Mouse (Mus musculus) C2C12 (cell line): Measurements from ENCODE around the gene Olfr281. TPM values are rescaled to one million over a fixed set of nuclear protein-coding genes. Genes with fewer than 3 reads are reported as not detected.

ENCODE experiments used
- H3K27me3 ChIP-seq: one replicate; pipeline ENCODE4 v1.6.1; 2011; ENCODE audit not compliant: control insufficient read depth, insufficient read depth, insufficient read length
- H3K36me3 ChIP-seq: one replicate; pipeline ENCODE4 v1.6.1; 2011; ENCODE audit not compliant: control insufficient read depth, insufficient read depth
- H3K4me3 ChIP-seq: one replicate; pipeline ENCODE4 v1.5.1; 2011; ENCODE audit warnings: mild to moderate bottlenecking, control low read depth; ENCODE audit not compliant: poor library complexity, insufficient read depth, severe bottlenecking
- H3K79me2 ChIP-seq: one replicate; pipeline ENCODE4 v1.6.1; 2011; ENCODE audit not compliant: control insufficient read depth, insufficient read depth
- H3K79me3 ChIP-seq: one replicate; pipeline ENCODE4 v1.6.1; 2011; ENCODE audit warnings: low read depth, control low read depth
- H3ac ChIP-seq: one replicate; pipeline ENCODE3; 2011; ENCODE audit warnings: low read depth; ENCODE audit not compliant: control insufficient read depth, insufficient read length
- CEBPB ChIP-seq: IDR thresholded peaks from one replicate; pipeline ENCODE4 v1.6.1; 2011; ENCODE audit warnings: low read depth, mild to moderate bottlenecking, control low read depth, moderate library complexity
- CTCF ChIP-seq: IDR thresholded peaks from one replicate; pipeline ENCODE4 v1.5.1; 2011; ENCODE audit not compliant: control insufficient read depth, insufficient read depth, insufficient read length
- FOSL1 ChIP-seq: IDR thresholded peaks from one replicate; pipeline ENCODE4 v1.8.0; 2011; ENCODE audit warnings: mild to moderate bottlenecking, low read length; ENCODE audit not compliant: poor library complexity, insufficient read depth, severe bottlenecking
- MAX ChIP-seq: IDR thresholded peaks from one replicate; pipeline ENCODE4 v1.6.1; 2011; ENCODE audit warnings: mild to moderate bottlenecking, control low read depth
- MYOD1 ChIP-seq: IDR thresholded peaks from one replicate; pipeline ENCODE4 v1.6.1; 2011; ENCODE audit warnings: low read depth; ENCODE audit not compliant: control insufficient read depth, insufficient read length
- MYOG ChIP-seq: IDR thresholded peaks from one replicate; pipeline ENCODE4 v1.6.1; 2011; ENCODE audit not compliant: control insufficient read depth, insufficient read length; ENCODE audit errors: extremely low read depth
- USF1 ChIP-seq: IDR thresholded peaks from one replicate; pipeline ENCODE4 v1.6.1; 2011; ENCODE audit warnings: low read depth, mild to moderate bottlenecking, control low read depth, moderate library complexity
- polyA plus RNA-seq: library from polyadenylated mRNA; unstranded; fragments of >200 nt; fragmentation: generic; extraction: Trizol; gene quantifications from one replicate; pipeline ENCODE4 v1.2.1, GENCODE M21; 2012; ENCODE audit warnings: missing spikeins

Olfr281 gene
- polyA plus RNA-seq, 1 experiment, result not detected

- Histone ChIP-seq H3K36me3 (no peaks in the 10 kb centered on the region), H3K79me3 (no peaks in the 10 kb centered on the region), H3K27me3 (peaks cover 32% of the 10 kb centered on the region), H3K79me2 (no peaks in the 10 kb centered on the region), H3K4me3 (no peak within 1 kb of the TSS), H3ac (no peak within 1 kb of the TSS)
- TF ChIP-seq CTCF (no peak), MAX (no peak), MYOG (no peak), MYOD1 (no peak), USF1 (no peak), FOSL1 (no peak), CEBPB (no peak)
Measured at GRCm38 (mm10) chr15:98492102-98492501, 39.7 kb downstream of the Olfr281 start, which contains the start of gene Olfr279. Gene Olfr279, plus strand, starts transcription at chr15:98492402.

- H3ac ChIP-seq, result no peak overlapping the region
- no peaks in the 10 kb centered on the region for H3K79me2 ChIP-seq
- no peak for TF ChIP-seq MAX
- no peak for TF ChIP-seq USF1
- no peaks in the 10 kb centered on the region for H3K79me3 ChIP-seq
- H3K36me3 ChIP-seq, result no peaks in the 10 kb centered on the region
- peaks cover 24% of the 10 kb centered on the region for H3K27me3 ChIP-seq
- no peak overlapping the region for H3K4me3 ChIP-seq
Measured at GRCm38 (mm10) chr15:98497631-98498030, 45.2 kb downstream of the Olfr281 start.

GRCm38 (mm10) chr15:98503317-98503716, 50.9 kb downstream of the Olfr281 start:
- no peak for TF ChIP-seq USF1
- no peak for TF ChIP-seq FOSL1
- TF ChIP-seq CEBPB, result no peak
- no peak for TF ChIP-seq CTCF
- TF ChIP-seq MYOG, result no peak
- TF ChIP-seq MYOD1, result no peak
- no peak for TF ChIP-seq MAX
- H3K27me3 ChIP-seq, result peaks cover 3% of the 10 kb centered on the region

GRCm38 (mm10) chr15:98504514-98504913, 52.1 kb downstream of the Olfr281 start:
- Histone ChIP-seq H3K79me3 (no peaks in the 10 kb centered on the region), H3ac (no peak overlapping the region), H3K79me2 (no peaks in the 10 kb centered on the region), H3K27me3 (peaks cover 3% of the 10 kb centered on the region), H3K36me3 (no peaks in the 10 kb centered on the region), H3K4me3 (no peak overlapping the region)
- no peak for TF ChIP-seq MAX
- TF ChIP-seq MYOD1, result no peak
- TF ChIP-seq CTCF, result peak; percentile 35

More at GRCm38 (mm10) chr15:98503317-98503716, 50.9 kb downstream of the Olfr281 start:
- no peak overlapping the region for H3ac ChIP-seq
- H3K4me3 ChIP-seq, result no peak overlapping the region
- H3K36me3 ChIP-seq, result no peaks in the 10 kb centered on the region
- no peaks in the 10 kb centered on the region for H3K79me2 ChIP-seq
- no peaks in the 10 kb centered on the region for H3K79me3 ChIP-seq

GRCm38 (mm10) chr15:98506253-98506957, 54.0 kb downstream of the Olfr281 start:
- no peaks in the 10 kb centered on the region for H3K79me3 ChIP-seq
- no peaks in the 10 kb centered on the region for H3K79me2 ChIP-seq
- H3K36me3 ChIP-seq, result no peaks in the 10 kb centered on the region
- TF ChIP-seq MAX (no peak), FOSL1 (no peak), USF1 (no peak), CTCF (no peak), MYOG (no peak), MYOD1 (no peak), CEBPB (no peak)
- no peak overlapping the region for H3K4me3 ChIP-seq
- no peaks in the 10 kb centered on the region for H3K27me3 ChIP-seq
- H3ac ChIP-seq, result no peak overlapping the region

- Histone ChIP-seq H3K79me3 (no peaks in the 10 kb centered on the region), H3K36me3 (no peaks in the 10 kb centered on the region), H3K4me3 (no peak overlapping the region), H3K79me2 (no peaks in the 10 kb centered on the region), H3ac (no peak overlapping the region), H3K27me3 (no peaks in the 10 kb centered on the region)
- no peak for TF ChIP-seq MYOD1
- TF ChIP-seq MAX, result no peak
- TF ChIP-seq CTCF, result no peak
- no peak for TF ChIP-seq FOSL1
- TF ChIP-seq USF1, result no peak
- no peak for TF ChIP-seq CEBPB
- TF ChIP-seq MYOG, result no peak
Measured at GRCm38 (mm10) chr15:98507321-98507720, 54.9 kb downstream of the Olfr281 start.
